Mouse (Mus musculus): Measurements from ENCODE around the gene Mospd1.

- no peak for TF ChIP-seq CTCF (IDR thresholded peaks at IDR 0.05; ENCODE audit: low read depth)
- TF ChIP-seq EP300 (IDR thresholded peaks at IDR 0.05; ENCODE audit: low read depth), result no peak
Measured at GRCm38 (mm10) chrX:53383122-53383521, 12.8 kb upstream of the Mospd1 start.
